Mouse (Mus musculus): ENCODE results near the gene Arfgef2. TPM values are rescaled to one million over a fixed set of nuclear protein-coding genes. Genes with fewer than 3 reads are reported as not detected.

The Arfgef2 gene
- 10 to 100 TPM; 59.7 to 83.9 (median 74.0) TPM for total RNA-seq (2022)

DNA sequence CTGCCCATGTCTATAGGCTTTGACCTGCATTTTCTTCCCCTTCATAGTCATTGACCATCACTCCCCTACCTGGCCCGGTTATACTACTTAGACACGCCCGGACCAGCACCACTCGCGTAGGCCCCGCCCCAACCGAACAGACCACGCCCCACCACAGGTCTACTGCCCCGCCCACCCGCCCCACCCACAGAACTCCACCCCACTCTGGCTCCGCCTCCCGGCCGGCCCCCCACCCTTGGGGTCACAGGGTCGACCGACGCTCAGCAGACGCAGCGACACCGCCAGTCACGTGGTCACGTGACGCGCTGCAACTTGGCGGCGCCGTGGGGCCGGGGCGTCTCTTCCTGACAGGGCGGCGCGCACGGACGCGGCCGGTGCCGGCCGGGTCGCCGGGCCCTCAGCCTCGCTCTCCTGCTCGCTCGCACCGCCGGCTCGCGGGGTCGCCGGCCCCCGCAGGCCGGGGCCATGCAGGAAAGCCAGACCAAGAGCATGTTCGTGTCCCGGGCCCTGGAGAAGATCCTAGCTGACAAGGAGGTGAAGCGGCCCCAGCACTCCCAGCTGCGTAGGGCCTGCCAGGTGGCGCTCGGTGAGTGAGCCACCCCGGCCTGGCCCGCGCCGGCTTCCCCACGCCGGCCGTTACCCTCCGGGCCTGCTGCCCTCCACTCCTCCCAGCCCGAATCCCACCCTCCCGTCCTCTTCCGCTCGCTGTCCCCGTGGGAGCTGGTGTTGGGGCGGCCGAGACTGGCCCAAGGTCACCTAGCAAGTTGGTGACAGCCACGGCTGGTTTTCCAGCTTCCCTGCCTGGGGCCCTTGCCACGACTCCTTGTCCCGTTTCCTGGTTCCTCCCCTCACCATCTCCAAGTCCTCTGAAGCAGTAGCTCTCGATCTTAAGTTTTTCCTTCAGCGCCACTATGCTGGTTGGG, at the start of gene Arfgef2:
Arfgef2 (plus strand) TSS at position 339 of the 923 bp plus-strand sequence.
- peak; percentile 84 for DNase-seq

DNA sequence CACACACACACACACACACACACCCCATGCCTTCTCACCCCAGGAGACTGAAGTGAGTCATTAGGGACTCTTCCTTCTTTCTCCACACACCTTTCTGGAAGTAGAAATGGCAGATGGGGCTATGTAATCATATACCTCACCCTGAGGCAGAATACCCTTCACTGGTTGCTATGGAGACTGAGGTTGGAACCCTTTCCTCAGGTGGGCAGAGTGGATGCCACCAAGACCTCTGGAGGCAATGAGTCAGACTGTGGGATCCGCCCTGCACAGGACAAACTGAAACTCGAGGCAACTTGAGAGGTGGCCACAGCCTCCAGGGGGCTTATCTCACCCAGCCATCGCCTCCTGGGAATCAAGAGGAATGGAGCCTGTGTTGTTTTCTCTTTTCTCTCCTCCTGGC, 47.4 kb upstream of the Arfgef2 start:
- no peak for DNase-seq

DNA sequence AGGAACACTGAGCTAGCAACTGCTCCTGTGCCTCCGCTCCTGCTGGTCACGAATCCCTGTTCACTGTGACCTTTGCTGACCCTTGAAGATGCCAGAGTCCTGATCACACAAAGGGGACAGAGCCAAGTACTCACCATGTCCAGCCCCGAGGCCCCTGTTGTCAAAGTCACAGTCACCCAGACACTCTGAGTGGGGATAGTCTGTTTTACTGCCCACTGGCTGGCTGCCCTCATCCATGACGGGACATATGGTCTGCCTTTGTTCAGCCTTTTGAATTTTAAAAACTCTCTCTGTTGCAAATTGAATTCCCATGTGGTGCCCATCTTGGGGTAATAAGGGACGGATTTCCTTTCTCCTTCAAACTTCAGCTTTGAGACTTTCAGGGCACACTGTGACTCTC, 41.3 kb upstream of the Arfgef2 start:
- DNase-seq, result no peak

DNA sequence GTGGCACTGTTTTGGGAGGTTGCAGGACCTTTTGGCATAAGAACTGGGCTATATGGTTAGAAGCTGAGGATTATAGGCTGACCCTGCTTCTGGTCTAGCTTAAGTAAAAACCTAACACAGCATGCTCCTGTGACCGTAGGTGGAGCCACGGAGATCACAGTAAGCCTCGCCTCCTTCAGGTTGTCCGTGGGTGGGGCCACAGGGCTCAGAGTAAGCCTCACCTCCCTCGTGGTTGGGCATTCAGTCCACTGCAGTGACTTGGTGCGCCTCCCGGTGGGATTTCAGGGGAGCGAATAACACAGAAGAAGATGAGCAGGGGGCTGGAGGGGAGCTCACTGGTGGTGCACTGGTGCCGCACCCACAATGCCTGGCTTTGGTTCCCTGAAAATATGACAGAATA, 37.8 kb upstream of the Arfgef2 start:
- no peak for DNase-seq

DNA sequence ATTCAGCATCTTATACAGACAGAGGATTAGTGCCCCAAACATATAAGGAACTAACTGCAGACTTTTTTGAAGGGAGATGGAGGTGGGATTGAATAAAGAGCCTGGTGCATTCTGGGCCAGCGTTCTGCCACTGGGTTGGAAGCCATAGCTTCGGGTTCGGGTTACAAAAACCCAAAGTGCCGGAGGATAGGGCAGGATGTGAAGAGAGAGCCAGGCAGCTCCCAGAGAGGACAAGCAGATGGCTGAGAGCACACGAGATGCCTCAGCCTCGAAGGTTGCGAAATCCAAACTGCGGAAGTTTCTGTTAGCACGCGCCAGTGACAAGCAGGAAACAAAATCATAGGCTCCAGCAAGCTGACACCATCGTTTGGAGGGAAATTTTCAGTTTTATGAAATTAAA, 34.0 kb upstream of the Arfgef2 start:
- DNase-seq, result no peak

DNA sequence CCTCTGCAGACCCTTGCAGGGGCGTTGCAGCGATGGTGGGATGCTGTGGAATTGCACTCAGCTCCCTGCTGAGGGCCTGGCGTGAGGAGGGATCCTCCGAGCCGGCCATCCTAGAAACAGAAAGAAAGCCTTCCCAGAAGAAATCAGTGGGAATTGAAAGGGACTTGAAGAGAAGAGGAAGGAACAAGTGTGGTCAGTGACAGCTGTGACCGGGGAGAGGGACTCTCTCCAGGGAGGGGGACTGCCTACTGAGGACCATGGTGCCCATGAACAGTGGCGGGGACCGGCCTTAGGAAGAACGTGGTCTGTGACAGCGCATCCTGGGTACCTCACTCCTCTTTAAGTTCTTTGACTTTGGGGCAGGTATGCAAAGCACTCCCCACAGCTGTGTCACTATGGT, 31.8 kb upstream of the Arfgef2 start:
- DNase-seq, result no peak

DNA sequence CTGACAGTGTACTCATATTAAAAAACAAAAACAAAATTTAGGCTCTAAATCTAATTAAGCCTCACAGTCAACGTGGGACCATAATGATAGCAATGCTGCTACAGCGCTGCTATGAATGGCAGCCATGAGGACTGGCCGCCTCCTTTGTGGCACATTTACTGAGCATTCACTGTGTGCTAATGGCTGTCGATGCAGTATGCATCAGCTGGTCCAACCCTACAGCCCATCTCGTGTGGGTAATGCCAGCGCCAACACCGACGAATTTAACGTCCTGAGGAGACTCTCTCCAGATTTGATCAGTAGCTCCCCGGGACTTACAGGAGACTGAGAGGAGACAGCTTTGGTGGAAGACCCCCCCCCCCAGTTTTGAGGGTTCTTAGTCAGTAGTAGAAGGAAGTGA, 31.1 kb upstream of the Arfgef2 start:
- no peak for DNase-seq

DNA sequence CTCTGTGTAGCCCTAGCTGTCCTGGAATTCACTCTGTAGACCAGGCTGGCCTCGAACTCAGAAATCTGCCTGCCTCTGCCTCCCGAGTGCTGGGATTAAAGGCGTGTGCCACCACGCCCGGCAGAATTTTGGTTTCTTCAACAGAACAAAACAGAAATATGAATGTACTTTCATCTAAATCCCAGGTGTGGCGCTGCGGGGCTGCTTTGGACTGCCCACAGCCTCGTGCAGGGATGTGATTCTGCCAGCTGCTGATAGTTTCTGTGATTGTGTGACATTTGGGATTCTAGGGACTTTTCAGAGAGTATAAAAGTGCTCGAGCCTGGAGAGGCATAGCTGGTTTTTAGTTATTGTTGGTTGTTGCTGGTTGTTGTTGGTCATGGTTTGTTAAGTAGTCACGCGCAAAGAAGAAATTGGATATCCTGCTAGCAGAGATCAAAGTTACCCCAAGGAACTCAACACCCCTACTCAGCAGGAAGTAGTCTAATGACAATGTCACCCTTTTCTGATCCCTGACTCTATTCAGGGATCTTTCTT, 30.0 kb upstream of the Arfgef2 start:
- DNase-seq, result no peak

DNA sequence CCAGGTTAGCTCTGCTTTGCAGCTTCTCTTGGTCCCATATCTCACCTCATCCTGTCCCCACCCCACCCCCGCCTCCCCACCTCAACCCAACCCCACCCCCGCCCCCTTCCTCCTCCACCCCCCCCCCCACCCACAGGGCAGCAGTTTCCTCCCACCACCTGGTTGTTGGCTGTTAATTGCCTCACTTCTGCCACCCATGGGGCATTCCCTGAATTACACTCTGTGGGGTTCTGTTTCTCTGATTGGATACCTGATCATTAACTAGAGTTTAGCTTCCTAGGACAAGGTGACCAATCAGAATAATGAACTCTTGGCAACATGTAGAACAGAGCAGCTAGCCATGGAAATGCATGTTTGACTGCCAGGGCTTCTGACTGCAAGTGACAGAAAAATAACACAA, 29.1 kb upstream of the Arfgef2 start:
- DNase-seq, result no peak

DNA sequence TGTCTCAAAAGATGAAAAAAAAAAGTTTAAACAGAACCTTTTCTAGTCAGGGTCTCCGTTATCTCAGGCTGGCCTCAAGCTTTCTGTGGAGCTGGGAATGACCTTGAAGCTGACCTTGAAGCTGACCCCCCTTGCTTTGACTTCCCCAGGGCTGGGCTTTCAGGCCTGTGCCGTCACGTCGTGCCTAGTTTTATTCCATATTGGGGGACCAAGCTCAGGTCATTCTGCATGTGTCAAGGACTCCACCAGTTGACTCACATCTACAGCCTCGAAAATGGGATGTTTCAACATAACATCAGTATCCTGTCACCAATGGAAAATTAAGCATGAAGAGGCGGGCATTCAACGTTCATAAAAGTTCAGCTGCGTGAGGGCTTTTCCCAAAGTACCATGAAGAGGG, 25.4 kb upstream of the Arfgef2 start:
- peak; percentile 51 for DNase-seq

DNA sequence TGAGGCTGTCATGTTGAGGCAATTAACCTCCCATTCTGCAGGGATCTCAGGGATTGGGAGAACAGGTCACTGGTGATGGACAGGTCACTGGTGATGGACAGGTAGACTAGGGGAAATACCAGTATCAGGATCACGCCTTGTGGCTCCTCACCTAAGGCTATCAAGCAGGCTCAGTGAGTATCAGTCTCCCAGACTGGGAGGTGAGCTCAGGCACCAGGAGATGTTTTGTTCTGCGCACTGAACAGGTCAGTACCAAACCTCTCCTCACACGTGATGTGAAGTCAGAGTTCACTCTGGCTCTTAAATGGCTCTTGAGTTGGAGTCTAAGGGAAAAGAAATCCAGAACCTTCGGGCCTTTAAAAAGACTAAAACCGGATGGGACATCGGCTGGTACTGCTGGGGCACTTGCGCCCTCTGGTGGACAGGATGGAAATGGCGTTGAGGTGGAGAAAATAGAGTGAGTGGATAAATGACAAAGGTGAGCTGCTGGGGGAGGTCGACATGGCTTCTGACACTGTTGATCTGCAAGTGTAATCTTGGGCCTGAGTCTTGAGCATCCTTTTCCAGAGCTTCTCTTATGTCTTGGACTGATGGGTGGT, 24.3 kb upstream of the Arfgef2 start:
- peak; percentile 49 for DNase-seq

DNA sequence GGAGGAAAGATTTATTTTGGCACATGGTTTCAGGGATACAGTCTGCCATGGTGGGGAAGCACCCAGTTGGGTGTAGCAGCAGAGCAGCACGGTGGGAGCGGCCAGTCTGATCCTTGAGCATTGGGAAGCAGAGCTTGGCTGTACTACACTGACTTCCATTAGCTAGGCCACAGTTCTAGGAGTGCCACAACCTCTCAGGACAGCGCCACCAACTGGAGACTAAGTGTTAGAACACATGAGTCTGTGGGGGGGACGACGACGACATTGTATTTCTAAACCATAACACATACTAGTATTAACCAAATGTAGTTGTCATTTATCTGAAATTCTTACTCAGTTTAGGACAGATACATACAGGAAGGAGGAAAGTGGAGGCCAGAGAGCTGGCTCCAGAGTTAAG, 21.0 kb upstream of the Arfgef2 start:
- no peak for DNase-seq

DNA sequence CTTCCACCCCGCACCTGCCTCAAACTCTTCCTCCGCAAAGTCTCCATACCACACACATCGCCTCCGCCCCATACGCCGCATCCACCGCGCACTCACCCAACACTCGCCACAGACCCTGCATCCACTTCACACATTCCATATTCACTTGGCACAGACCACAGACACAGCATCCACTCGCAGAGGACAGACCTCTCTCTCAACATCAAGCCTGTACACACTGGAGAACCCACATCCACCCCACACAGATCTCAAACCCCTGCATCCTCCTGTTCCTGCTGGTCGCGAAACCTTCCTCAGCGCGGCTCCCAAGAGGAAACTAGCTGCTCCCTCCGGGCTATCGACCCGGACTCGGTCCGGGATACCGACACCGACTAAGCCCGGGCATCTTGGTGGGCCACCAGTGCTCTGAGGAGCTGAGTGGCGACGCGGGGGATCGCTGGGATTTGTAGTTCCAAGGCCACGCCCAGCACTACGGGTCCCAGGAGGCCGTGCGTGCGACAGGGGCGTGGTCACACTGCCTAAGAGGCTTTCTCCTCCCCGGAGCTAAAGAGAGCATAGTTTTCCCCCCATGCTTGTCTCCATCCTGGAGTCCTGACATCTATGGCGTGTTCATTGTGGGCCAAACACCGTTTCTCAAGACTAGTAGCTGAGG, 18.9 kb upstream of the Arfgef2 start:
- DNase-seq, result peak; percentile 84

DNA sequence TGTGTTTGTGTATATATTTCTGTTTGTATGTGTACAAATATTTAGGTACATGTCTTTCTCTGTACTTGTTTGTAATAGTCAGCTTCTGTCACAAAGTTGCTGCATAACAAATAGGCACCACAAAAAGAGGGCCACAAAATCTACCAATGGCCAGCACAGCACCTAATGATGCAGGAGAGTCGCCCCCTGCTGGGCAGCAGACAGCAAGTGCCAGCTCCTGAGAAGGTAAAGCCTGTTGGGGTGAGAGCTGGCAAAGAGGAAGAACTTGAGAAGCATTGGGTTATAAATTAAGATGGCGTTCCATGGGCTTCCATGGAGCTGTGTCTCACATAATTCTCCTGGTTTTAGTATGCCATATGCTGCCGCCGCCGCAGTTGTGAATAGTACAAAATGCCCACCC, 13.7 kb upstream of the Arfgef2 start:
- no peak for DNase-seq

DNA sequence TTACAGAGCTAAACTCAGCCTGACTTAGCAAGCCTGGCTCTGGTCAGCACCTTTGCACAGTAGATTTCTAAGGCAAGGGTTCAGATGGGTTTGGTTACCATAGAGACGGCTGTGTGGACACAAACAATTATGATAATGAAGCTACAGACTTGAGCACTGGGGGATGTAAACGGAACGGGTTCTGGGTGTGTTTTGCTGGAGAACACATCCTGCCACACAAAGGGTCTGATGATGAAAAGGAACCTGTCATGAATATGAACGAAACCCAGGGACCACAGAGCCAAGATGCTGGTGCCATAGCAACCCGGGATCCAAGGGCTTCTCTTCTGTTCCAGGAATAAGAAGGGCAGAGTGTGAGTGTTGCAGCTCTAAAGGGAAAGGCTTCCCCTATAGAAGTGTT, 13.0 kb upstream of the Arfgef2 start, which contains the start of gene Trp53rkb:
Trp53rkb (plus strand) TSS at position 177 of the 400 bp plus-strand sequence.
- DNase-seq, result no peak

DNA sequence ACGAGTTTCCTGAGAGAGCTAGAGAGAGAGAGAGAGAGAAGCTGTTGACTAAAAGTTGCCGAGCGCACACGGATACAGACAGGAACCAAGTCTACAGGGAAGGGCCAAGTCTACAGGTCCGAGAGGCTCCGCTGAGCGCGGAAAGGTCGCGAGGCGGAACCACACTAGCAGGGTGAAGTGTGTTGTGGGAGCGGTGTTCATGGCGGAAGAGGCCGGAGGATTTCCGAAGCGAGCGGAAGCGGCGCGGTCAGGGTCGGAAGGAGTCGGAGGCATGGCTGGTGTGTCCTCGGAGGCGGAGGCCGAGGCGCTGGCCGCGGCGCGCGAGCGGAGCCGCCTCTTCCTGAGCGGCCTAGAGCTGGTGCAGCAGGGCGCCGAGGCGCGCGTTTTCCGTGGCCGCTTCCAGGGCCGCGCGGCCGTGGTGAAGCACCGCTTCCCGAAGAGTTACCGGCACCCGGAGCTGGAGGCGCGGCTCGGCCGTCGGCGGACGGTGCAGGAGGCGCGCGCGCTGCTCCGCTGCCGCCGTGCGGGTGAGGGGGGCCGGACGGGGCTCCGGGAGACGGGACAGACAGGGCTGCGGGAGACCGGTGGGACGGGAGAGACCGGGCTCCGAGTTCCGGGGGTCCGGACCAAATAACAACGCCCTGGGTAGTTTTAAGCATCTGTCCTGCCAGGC, 11.7 kb upstream of the Arfgef2 start:
- peak; percentile 72 for DNase-seq

DNA sequence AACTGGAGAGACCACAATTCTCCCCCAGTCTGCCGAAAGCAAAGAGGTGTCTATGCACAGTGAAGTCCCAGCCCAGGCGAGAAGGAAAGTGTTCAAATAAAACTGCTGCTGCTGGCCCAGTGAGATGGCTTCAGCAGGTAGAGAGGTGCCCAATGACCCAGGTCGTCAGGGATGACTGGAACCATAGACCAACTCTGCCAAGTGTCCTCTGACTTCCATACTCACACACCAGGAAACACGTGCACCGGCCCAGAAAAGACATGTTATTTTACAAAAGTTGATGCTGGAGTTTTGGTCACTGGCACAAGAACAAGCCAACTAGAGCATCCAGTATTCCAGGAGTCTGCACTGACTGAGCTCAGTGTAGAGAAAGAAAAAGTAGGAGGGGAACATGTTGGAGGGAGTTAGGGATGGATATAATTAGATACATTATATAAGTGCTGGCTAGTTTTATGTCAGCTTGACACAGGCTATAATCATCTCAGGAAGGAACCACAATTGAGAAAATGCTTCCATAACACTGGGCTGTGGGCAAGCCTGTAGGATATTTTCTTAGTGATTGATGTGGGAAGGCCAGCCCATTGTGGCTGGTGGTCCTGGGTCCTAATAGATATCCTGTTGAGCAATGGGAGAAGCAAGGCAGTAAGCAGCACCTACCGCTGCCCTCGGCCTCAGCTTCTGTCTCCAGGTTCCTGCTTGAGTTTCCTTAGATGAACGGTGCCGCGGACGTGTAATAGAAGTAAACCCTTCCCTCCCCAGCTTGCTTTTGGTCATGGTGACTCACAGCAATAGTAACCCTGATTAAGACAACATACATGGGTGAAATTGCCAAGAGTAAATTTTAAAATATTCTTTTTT, 5.5 kb upstream of the Arfgef2 start:
- no peak for DNase-seq

DNA sequence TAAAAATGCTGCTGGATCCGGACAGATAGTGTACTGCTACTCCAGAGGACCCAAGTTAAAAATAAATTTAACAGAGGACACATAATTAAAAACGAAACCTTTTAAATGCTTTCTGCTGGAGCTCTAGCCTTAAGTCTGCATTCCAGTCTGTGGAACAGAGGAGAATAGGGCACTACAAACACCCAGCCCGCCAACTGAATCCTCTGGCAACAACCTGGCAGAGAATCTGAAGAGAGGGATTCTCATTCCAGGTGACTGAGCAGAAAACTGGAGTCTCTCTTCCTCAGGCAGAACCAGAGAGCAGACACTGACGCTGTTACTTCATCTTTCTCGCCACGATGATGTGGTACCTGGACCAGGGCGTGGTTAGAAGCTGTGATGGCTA, 4.9 kb upstream of the Arfgef2 start:
- DNase-seq, result no peak

DNA sequence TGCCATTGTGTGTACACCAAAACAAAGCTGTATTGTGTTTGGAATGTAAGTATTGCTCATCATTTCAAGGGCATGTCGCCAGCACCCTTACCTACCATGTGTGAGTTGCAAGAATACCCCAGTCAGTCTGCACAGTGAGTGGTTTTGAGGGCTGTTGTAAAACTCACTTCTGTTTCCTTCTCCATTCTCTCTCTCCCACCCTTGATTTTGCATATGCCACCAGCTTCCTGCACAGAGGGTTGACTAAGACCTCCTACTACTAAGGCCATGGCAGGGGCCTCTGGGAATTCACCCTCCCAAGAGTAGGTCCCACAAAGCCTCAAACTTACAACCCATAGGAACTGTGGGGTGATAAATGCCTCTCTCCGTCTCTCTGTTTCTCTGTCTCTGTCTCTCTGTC, 4.0 kb upstream of the Arfgef2 start:
- no peak for DNase-seq

DNA sequence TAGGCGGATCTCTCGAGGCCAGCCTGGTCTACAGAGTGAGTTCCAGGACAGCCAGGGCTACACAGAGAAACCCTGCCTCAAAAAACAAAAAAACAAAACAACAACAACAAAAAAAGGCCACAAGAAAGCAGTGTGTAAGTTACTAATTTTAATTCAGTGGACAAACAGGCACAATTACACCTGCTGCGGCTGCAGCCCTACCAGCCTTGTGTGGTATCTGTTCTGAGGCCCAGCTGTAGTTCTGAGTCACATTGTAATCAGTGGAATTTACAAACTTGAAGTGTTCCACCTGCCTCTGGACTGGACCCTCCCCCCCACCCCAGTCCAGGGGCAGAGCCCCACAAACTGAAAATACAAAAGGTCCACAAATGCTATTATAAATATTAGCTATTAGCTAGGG, 2.1 kb upstream of the Arfgef2 start:
- no peak for DNase-seq

DNA sequence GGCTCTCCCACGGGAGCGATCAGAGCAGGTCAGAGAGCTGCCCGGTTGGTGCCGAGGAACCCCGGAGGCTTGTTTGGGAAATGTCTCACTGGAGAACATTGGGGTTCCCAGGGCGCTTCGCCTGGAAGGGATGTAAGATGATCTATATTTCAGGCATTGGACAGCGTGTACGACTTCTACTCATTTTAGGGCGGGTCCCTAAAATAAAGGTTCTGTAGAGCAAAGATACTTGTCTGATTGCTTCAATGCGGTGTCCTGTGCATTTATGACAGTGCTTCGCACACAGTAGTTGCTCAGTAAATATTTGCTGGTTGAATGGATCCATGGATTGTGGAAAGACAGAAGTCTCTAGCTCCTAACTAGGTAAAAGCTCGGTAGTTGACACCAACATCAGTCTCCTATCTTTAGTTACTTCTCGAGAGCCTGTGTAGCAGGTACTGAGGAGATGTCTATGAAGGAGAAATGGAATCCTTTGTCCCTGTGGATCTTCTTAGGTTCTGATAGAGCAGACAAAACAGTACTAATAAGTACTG, 851 bp downstream of the Arfgef2 start:
- DNase-seq, result no peak
